Comparison of ENCODE assay signal across 13 mouse cellular contexts in the genomic region with DNA sequence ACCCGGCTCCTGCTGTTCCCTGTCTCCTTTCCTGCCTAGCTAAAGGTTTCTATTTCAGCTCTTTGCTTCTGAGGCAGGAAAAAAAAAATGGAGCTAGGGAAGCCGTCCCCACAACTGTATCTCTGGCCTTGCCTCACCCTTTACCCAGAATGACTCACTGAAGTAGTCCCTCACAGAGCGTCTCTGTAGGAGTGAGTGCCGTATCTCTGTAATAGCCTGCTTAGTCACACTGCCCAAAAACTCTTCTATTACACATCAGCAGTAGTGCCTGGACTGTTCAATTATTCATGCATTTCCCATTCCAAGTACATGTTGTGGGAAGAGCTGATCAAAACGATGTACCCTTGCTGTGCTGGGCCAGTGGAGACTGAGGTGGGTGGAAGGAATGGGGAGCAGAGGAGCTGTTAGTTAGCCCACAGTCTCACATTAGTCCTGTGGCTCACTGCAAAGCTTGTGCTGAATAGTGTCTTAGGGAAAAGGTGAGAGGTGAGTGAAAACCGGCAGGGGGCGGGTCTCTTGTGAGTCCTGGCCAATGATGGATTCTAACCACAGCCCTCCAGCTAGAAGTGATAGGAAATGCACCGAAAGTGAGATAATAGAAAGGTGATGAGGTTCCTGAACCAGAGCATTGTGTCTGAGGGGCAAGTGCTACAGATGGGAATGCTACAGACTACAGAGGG. TPM values are rescaled to one million over a fixed set of nuclear protein-coding genes. Genes with fewer than 3 reads are reported as not detected.
DNase-seq lines count a peak whose midpoint lies in the region; TF ChIP-seq lines count a peak whose summit lies in the region.
"Had no signal": no experiment of that assay in that cellular context is flagged by ENCODE, and none has a peak within 500 bp of the region (broad histone marks: within the 10 kb centered on the region; RNA-seq: fewer than 3 reads in every experiment).

No protein-coding gene starts in this region.

- TF ChIP-seq POLR2A in olfactory bulb, adult 2 months (IDR thresholded peaks at IDR 0.05; ENCODE audit: insufficient read depth, low read depth, low read length), result no peak

- DNase-seq in adrenal gland, adult (ENCODE audit: inconsistent age in 2 of 2, low spot score in 1 of 2), result peak; percentile 68 to 84
- no peak for DNase-seq in adrenal gland, postnatal 25 days
- DNase-seq in right cerebral cortex, adult 18-20 months, result peak; percentile 15
- DNase-seq in right cerebral cortex, postnatal 10 days (ENCODE audit: low spot score in 2 of 2), result no peak
- peak; percentile 74 for DNase-seq in brain, adult 2 months (ENCODE audit: low read depth, low spot score)
- DNase-seq in ovary, postnatal 10 days (ENCODE audit: low spot score), result no peak
- DNase-seq in right cerebral cortex, postnatal 4 days, result no peak
- DNase-seq: gastrocnemius, postnatal 10 days; kidney, postnatal 4 days; lung, postnatal 14 days had no signal

- no peak overlapping the region for H3K4me3 ChIP-seq in olfactory bulb, adult 2 months (ENCODE audit: insufficient read depth, low read depth, low read length)
- H3K4me3 ChIP-seq: left cerebral cortex, adult 2 months had no signal

- H3K27ac ChIP-seq in olfactory bulb, adult 2 months (ENCODE audit: insufficient read depth, low read depth, low read length), result peak overlapping the region; percentile 24; the same call in 1 of the 2 replicates
- H3K27ac ChIP-seq: hindbrain, postnatal 0 days; left cerebral cortex, adult 2 months had no signal

- WGBS in olfactory bulb, adult 2 months, result 48% methylated on average over 8 of the region's 8 CpGs

- H3K4me1 ChIP-seq in olfactory bulb, adult 2 months (ENCODE audit: control insufficient read depth, insufficient read depth, low read length), result peaks cover 7% of the 10 kb centered on the region

- no peak for TF ChIP-seq CTCF in olfactory bulb, adult 2 months (IDR thresholded peaks at IDR 0.05; ENCODE audit: insufficient read depth, low read depth, low read length)

RNA-seq across cellular contexts. Expression of gene Sspn, which starts 46.5 kb away (rescaled TPM):
- total RNA-seq in adrenal gland, postnatal 25 days (2021), result 10.8 and 18.3 TPM in 2 replicates
- not detected in 2 replicates for polyA plus RNA-seq in olfactory bulb, adult 2 months (2012; ENCODE audit: insufficient read depth, insufficient read length, low replicate concordance, missing spikeins)

Comparison
In these comparisons a context has a peak if more than half of its experiments do, and no peak if none do; other contexts are left out.
1. DNase-seq: peak in adrenal gland, adult (2 of 2), right cerebral cortex, adult 18-20 months (single experiment) and brain, adult 2 months (single experiment); none in adrenal gland, postnatal 25 days (single experiment), right cerebral cortex, postnatal 10 days (0 of 2), ovary, postnatal 10 days (single experiment) and right cerebral cortex, postnatal 4 days (single experiment).